Mouse (Mus musculus): ENCODE measurements around the gene Selenbp2. TPM values are rescaled to one million over a fixed set of nuclear protein-coding genes. Genes with fewer than 3 reads are reported as not detected.
"Not testable (repeated sequence)": the region's sequence is repeated elsewhere in the genome, so short reads cannot be mapped to it uniquely, and the experiment has no call there.

The Selenbp2 gene
- polyA plus RNA-seq, 1 experiment: 0.23 TPM

DNA sequence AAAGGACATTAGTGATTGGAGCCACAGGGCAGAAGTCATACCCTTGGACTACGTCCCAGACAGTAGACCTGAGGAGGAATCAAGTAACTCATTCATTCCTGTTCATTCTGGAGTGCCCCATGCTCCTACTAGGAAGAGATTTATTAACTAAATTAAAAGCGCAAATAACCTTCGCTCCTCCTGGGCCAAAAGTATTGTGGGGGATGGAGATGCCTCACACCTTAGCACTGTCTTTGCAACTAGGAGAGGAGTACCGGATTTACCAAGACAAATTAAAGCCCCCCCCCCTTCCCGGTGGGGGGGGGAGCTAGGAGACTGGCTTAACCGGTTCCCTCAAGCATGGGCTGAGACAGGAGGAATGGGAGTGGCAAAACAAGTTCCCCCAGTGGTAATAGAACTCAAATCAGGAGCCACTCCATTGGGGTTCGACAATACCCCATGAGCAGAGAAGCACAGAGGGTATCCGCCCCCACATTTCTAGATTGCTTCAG is 14.0 kb upstream of the Selenbp2 start:
- Histone ChIP-seq H3K9me3 (no peaks in the 10 kb centered on the region), H3K27me3 (replicated peaks) (peaks cover 4% of the 10 kb centered on the region), H3K36me3 (replicated peaks; ENCODE audit: low read length) (no peaks in the 10 kb centered on the region), H3K4me1 (no peaks in the 10 kb centered on the region), H3K4me3 (replicated peaks) (no peak overlapping the region)
- TF ChIP-seq FLI1 (IDR thresholded peaks at IDR 0.05; ENCODE audit: low read length): no peak
- no peak for TF ChIP-seq GATA1 (IDR thresholded peaks at IDR 0.05; ENCODE audit: borderline replicate concordance, low read length)

- not testable (repeated sequence) for H3K4me3 ChIP-seq (replicated peaks); H3K4me1 ChIP-seq; H3K9me3 ChIP-seq; H3K27me3 ChIP-seq (replicated peaks); H3K36me3 ChIP-seq (replicated peaks; ENCODE audit: low read length)
Measured at GRCm38 (mm10) chr3:94680032-94680431, 13.3 kb upstream of the Selenbp2 start.

- peaks cover 3% of the 10 kb centered on the region; the same call in 1 of the 2 replicates for H3K4me1 ChIP-seq
- no peak for TF ChIP-seq FLI1 (IDR thresholded peaks at IDR 0.05; ENCODE audit: low read length)
- H3K27me3 ChIP-seq (replicated peaks): peaks cover 4% of the 10 kb centered on the region
- no peaks in the 10 kb centered on the region for H3K36me3 ChIP-seq (replicated peaks; ENCODE audit: low read length)
- no peaks in the 10 kb centered on the region for H3K9me3 ChIP-seq
- no peak overlapping the region for H3K4me3 ChIP-seq (replicated peaks)
Measured at GRCm38 (mm10) chr3:94680783-94681182, 12.6 kb upstream of the Selenbp2 start.

DNA sequence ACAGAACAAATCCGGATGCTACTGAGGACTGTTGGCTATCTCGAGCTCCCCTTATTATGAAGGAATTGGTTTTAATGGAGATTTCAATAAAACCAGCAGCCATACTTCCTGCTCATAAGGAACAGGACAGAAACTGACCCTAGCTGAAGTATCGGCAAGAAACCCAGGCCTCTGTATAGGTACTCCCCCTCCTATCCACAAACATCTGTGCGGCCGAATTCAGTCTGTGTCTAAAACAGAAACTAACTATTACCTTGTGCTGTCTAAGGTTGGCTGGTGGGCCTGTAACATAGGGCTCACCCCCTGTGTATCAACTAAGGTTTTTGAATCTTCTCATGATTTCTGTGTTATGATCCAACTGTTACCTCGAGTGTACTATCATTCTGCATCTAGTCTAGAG is 9.7 kb upstream of the Selenbp2 start:
- peaks cover 23% of the 10 kb centered on the region for H3K4me1 ChIP-seq
- H3K27me3 ChIP-seq (replicated peaks): peaks cover 4% of the 10 kb centered on the region
- no peaks in the 10 kb centered on the region for H3K36me3 ChIP-seq (replicated peaks; ENCODE audit: low read length)
- TF ChIP-seq GATA1 (IDR thresholded peaks at IDR 0.05; ENCODE audit: borderline replicate concordance, low read length) (no peak), FLI1 (IDR thresholded peaks at IDR 0.05; ENCODE audit: low read length) (no peak)
- H3K9me3 ChIP-seq: no peaks in the 10 kb centered on the region
- H3K4me3 ChIP-seq (replicated peaks): no peak overlapping the region

DNA sequence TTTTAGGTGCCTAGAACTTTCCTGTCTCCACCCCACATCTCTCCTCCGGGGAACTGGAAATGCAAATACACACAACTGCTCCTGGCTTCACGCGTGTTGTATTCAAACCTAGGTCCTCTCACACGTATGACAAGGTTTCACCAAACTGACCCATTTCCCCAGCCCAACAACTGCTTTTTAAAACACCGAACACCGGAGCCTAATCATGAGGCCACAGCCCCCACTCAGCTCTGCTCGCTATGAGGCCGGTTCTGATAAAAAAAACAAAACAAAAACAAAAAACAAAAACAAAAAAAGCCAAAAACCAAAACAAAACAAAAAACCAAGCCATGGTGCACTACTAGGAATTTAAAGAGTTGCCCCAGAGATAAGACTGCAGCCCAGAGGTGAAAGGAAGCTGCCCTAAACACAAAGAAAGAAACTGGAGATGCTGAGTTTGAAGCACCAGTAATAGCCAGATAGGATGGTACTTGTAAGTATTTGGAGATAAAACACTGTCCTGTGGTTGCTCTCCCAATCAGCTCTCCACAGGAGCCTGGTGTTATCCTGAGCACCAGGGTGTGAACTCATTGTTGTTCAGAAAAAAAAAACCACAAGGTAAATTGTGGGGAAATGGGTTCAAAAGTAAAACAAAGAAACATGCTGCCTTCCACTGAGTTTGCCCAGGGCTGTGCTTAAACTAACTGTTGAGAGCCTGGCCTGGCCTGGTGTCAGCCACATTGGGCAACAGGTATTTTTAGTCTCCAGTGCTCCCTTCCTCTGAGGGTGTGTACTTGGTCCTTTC is 7.2 kb upstream of the Selenbp2 start:
- not testable (repeated sequence) for H3K36me3 ChIP-seq (replicated peaks; ENCODE audit: low read length); H3K9me3 ChIP-seq; H3K27me3 ChIP-seq (replicated peaks); H3K4me3 ChIP-seq (replicated peaks)
- peaks cover 23% of the 10 kb centered on the region for H3K4me1 ChIP-seq

DNA sequence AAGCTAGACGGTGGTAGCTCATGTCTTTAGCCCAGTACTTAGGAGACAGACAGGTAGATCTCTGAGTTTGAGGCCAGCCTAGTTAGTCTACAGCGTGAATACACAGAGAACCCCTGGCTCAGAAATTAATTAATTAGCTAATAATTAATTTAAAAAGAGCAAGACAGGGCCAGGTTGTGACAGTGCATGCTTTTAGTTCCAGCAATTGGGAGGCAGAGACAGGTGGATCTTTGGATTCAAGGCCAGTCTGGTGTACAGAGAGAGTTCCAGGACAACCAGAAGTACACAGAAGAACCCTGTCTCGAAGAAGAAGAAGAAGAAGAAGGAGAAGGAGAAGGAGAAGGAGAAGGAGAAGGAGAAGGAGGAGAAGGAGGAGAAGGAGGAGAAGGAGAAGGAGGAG is 4.7 kb upstream of the Selenbp2 start:
- peaks cover 30% of the 10 kb centered on the region for H3K4me1 ChIP-seq
- H3K9me3 ChIP-seq; H3K4me3 ChIP-seq (replicated peaks); H3K36me3 ChIP-seq (replicated peaks; ENCODE audit: low read length); H3K27me3 ChIP-seq (replicated peaks): not testable (repeated sequence)

GRCm38 (mm10) chr3:94689195-94689594 is 4.2 kb upstream of the Selenbp2 start:
- H3K36me3 ChIP-seq (replicated peaks; ENCODE audit: low read length); H3K9me3 ChIP-seq; H3K4me3 ChIP-seq (replicated peaks); H3K27me3 ChIP-seq (replicated peaks): not testable (repeated sequence)
- peaks cover 30% of the 10 kb centered on the region for H3K4me1 ChIP-seq

DNA sequence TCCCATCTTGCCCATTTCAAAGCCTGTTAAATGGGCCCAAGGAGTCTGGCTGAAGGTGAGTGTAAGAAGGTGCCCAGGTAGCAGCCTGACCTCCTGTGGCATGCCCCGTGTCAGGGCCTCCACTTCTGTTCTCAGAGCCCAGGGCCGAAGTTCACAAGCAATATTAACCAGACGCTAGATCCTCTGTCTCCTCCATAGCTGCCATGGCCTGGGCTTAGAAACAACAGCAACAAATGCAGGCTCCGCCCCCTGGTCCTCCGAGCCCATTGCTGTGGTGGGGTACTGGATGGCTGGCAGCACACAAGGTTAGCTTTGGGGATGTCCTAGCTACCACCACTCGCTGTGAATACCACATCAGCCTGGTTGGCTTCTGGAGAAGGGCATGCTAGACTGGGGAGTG is 3.2 kb upstream of the Selenbp2 start:
- not testable (repeated sequence) for H3K36me3 ChIP-seq (replicated peaks; ENCODE audit: low read length); H3K4me3 ChIP-seq (replicated peaks); H3K9me3 ChIP-seq; H3K27me3 ChIP-seq (replicated peaks)
- peaks cover 30% of the 10 kb centered on the region for H3K4me1 ChIP-seq

DNA sequence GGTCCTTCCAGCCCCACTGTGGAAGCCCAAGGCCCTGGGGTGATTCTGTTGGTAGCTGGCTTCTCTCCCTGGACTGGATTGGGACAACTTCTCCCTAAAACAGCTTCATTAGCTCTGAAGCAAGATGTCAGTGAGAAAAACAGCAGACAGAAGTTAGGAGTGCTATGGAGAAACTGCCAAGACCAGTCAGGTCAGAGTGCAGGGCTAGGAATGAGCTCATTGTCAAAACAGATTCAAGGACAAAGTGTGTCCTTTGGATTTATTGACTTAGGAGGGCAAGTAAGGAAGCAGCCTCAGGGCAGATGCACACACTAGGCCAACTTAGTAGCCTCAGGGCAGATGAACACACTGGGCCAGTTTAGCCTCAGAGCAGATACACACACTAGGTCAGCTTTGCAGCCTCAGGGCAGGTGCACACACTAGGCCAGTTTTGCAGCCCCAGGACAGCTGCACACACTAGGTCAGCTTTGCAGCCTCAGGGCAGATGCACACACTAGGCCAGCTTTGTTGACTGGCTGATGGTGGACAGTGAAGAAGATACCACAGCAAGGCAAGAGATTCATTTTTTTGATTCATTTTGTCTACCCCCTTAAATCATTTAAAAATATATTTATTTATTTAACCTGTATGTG is 2.6 kb upstream of the Selenbp2 start:
- Histone ChIP-seq H3K4me3 (replicated peaks) (no peak overlapping the region), H3K4me1 (peaks cover 28% of the 10 kb centered on the region), H3K27me3 (replicated peaks) (peaks cover 2% of the 10 kb centered on the region), H3K36me3 (replicated peaks; ENCODE audit: low read length) (no peaks in the 10 kb centered on the region), H3K9me3 (no peaks in the 10 kb centered on the region)
- TF ChIP-seq FLI1 (IDR thresholded peaks at IDR 0.05; ENCODE audit: low read length): no peak
- no peak for TF ChIP-seq GATA1 (IDR thresholded peaks at IDR 0.05; ENCODE audit: borderline replicate concordance, low read length)

DNA sequence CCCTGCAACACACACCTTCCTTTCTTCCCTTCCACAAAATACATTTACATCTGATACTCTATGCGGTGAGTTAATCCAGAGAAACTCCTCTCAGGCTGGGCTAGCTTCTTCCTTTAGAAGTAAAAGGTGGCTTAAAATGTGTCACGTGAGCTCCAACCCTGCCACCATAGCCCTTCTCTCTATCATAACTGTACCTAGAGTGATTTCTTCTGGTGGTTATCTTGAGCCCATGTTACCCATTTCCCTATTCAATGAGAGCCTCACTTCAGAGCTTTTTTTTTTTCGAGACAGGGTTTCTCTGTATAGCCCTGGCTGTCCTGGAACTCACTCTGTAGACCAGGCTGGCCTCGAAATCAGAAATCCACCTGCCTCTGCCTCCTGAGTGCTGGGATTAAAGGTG is 1.7 kb upstream of the Selenbp2 start:
- H3K36me3 ChIP-seq (replicated peaks; ENCODE audit: low read length); H3K4me3 ChIP-seq (replicated peaks); H3K9me3 ChIP-seq; H3K27me3 ChIP-seq (replicated peaks): not testable (repeated sequence)
- H3K4me1 ChIP-seq: peaks cover 22% of the 10 kb centered on the region

DNA sequence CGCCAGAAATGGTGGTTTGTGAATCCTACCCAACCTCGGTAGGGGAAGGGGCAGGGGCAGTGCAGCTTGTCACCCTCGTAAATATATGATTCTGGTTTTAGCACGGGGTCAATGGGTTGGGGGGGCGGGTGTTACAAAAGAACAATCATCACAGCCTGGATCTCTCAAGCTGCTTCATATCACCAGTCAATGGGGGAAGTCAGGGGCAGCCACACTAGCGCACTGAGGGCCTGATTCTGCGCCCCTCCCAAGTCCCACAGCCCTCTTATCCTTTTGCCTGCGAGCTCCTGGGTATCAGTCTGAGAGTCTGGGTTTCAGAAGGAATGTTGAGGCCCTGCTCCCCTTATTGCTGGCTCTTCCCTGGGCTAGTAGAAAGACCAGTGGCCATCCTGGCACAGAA is 518 bp downstream of the Selenbp2 start:
- H3K9me3 ChIP-seq; H3K4me3 ChIP-seq (replicated peaks); H3K27me3 ChIP-seq (replicated peaks); H3K36me3 ChIP-seq (replicated peaks; ENCODE audit: low read length): not testable (repeated sequence)
- H3K4me1 ChIP-seq: peaks cover 12% of the 10 kb centered on the region

DNA sequence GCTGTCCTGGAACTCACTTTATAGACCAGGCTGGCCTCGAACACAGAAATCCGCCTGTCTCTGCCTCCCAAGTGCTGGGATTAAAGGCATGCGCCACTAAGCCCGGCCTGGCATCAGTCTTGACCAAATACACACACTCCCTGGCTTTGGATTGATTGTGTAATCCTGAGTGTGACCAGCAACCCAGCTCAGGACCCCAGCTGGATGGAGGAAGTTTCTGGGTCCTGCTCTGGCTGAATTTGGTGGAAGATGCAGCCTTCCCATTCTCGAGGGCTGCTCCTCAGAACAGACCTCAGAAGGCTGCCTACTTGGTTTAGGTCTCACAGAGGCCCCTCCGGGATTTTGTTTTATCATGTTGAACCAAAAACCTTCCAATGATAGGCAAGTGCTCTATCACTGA is 2.2 kb downstream of the Selenbp2 start:
- not testable (repeated sequence) for H3K4me3 ChIP-seq (replicated peaks); H3K9me3 ChIP-seq; H3K36me3 ChIP-seq (replicated peaks; ENCODE audit: low read length); H3K27me3 ChIP-seq (replicated peaks)
- peaks cover 12% of the 10 kb centered on the region for H3K4me1 ChIP-seq

DNA sequence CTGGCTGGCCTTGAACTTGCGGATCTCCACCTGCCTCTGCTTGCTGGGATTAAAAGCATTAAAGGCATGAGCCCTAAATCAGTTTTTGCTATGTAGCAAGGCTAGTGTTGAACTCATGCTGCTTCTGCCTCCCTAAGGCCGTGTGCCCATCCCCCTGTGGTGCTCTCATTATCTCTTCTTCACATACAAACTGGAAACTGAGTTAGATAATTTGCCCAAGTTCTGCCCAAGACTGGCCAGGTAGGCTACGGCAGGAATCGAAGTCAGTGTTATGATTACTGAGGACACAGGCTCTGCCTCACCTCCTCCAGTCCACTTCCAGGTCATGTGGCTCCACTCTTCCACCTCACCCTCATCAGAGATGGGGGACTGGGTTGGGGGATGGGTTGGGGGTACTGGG is 2.9 kb downstream of the Selenbp2 start:
- H3K9me3 ChIP-seq; H3K4me3 ChIP-seq (replicated peaks); H3K27me3 ChIP-seq (replicated peaks); H3K36me3 ChIP-seq (replicated peaks; ENCODE audit: low read length): not testable (repeated sequence)
- H3K4me1 ChIP-seq: peaks cover 12% of the 10 kb centered on the region

- H3K4me3 ChIP-seq (replicated peaks); H3K27me3 ChIP-seq (replicated peaks); H3K9me3 ChIP-seq; H3K36me3 ChIP-seq (replicated peaks; ENCODE audit: low read length): not testable (repeated sequence)
- H3K4me1 ChIP-seq: peaks cover 17% of the 10 kb centered on the region
Measured at GRCm38 (mm10) chr3:94702163-94702810, 8.9 kb downstream of the Selenbp2 start.

Data from megakaryocyte, embryonic 14.5 days (primary cell).